Mouse (Mus musculus) ES-E14 (cell line): ENCODE measurements around the gene Htr1f.

Experiments
- CHD2 ChIP-seq: IDR thresholded peaks from 2 replicates; pipeline ENCODE4 v1.6.1; 2014; ENCODE audit warnings: mild to moderate bottlenecking, low read depth, low read length, inconsistent platforms
- HCFC1 ChIP-seq: IDR thresholded peaks from 2 replicates; pipeline ENCODE4 v1.6.1; 2012; ENCODE audit warnings: low read length, inconsistent platforms, borderline replicate concordance; ENCODE audit not compliant: insufficient read depth
- MAFK ChIP-seq: IDR thresholded peaks from 2 replicates; pipeline ENCODE4 v1.6.1; 2014; ENCODE audit warnings: mild to moderate bottlenecking, low read depth, low read length, inconsistent platforms; ENCODE audit not compliant: insufficient read depth
- ZC3H11A ChIP-seq: IDR thresholded peaks from 2 replicates; pipeline ENCODE4 v1.6.1; 2012; ENCODE audit warnings: low read depth, mild to moderate bottlenecking, inconsistent platforms, low read length, borderline replicate concordance
- ZNF384 ChIP-seq: IDR thresholded peaks from 2 replicates; pipeline ENCODE4 v1.6.1; 2012; ENCODE audit warnings: low read depth, low read length, inconsistent platforms

GRCm38 (mm10) chr16:64883896-64884295 lies 221.8 kb downstream of the Htr1f start:
- TF ChIP-seq HCFC1 (no peak), MAFK (no peak), ZC3H11A (no peak), CHD2 (no peak), ZNF384 (no peak)
